Mouse (Mus musculus): ENCODE results near the gene Rpl23. TPM values are rescaled to one million over a fixed set of nuclear protein-coding genes. Genes with fewer than 3 reads are reported as not detected.
"Not testable (repeated sequence)": the region's sequence is repeated elsewhere in the genome, so short reads cannot be mapped to it uniquely, and the experiment has no call there.

Gene Rpl23
- polyA plus RNA-seq, 1 experiment, result 854 TPM

- no peak overlapping the region for H3K27ac ChIP-seq (ENCODE audit: insufficient read depth, low read depth, low read length)
Measured at GRCm38 (mm10) chr11:97737600-97737999, 44.6 kb downstream of the Rpl23 start.

GRCm38 (mm10) chr11:97736645-97737044, 45.6 kb downstream of the Rpl23 start:
- TF ChIP-seq CTCF (IDR thresholded peaks at IDR 0.05; ENCODE audit: low read depth, low read length) (no peak), POLR2A (IDR thresholded peaks at IDR 0.05; ENCODE audit: borderline replicate concordance, low read depth, low read length) (no peak)
- H3K4me1 ChIP-seq (ENCODE audit: control insufficient read depth, insufficient read depth, low read length), result peaks cover 14% of the 10 kb centered on the region
- H3K4me3 ChIP-seq (ENCODE audit: insufficient read depth, low read length), result no peak overlapping the region

More at GRCm38 (mm10) chr11:97737600-97737999, 44.6 kb downstream of the Rpl23 start:
- TF ChIP-seq CTCF (IDR thresholded peaks at IDR 0.05; ENCODE audit: low read depth, low read length), result no peak
- TF ChIP-seq POLR2A (IDR thresholded peaks at IDR 0.05; ENCODE audit: borderline replicate concordance, low read depth, low read length), result no peak
- Histone ChIP-seq H3K4me1 (ENCODE audit: control insufficient read depth, insufficient read depth, low read length) (peaks cover 20% of the 10 kb centered on the region), H3K4me3 (ENCODE audit: insufficient read depth, low read length) (no peak overlapping the region)

GRCm38 (mm10) chr11:97734810-97735209, 47.4 kb downstream of the Rpl23 start:
- not testable (repeated sequence) for H3K4me3 ChIP-seq (ENCODE audit: insufficient read depth, low read length); H3K4me1 ChIP-seq (ENCODE audit: control insufficient read depth, insufficient read depth, low read length); H3K27ac ChIP-seq (ENCODE audit: insufficient read depth, low read depth, low read length)

More at GRCm38 (mm10) chr11:97736645-97737044, 45.6 kb downstream of the Rpl23 start:
- H3K27ac ChIP-seq (ENCODE audit: insufficient read depth, low read depth, low read length), result no peak overlapping the region

GRCm38 (mm10) chr11:97733689-97734088, 48.5 kb downstream of the Rpl23 start:
- no peak overlapping the region for H3K27ac ChIP-seq (ENCODE audit: insufficient read depth, low read depth, low read length)
- H3K4me3 ChIP-seq (ENCODE audit: insufficient read depth, low read length), result no peak overlapping the region
- no peak for TF ChIP-seq CTCF (IDR thresholded peaks at IDR 0.05; ENCODE audit: low read depth, low read length)
- no peak for TF ChIP-seq POLR2A (IDR thresholded peaks at IDR 0.05; ENCODE audit: borderline replicate concordance, low read depth, low read length)
- peaks cover 11% of the 10 kb centered on the region for H3K4me1 ChIP-seq (ENCODE audit: control insufficient read depth, insufficient read depth, low read length)

GRCm38 (mm10) chr11:97728730-97729129, 53.5 kb downstream of the Rpl23 start:
- Histone ChIP-seq H3K4me3 (ENCODE audit: insufficient read depth, low read length) (no peak overlapping the region), H3K27ac (ENCODE audit: insufficient read depth, low read depth, low read length) (no peak overlapping the region), H3K4me1 (ENCODE audit: control insufficient read depth, insufficient read depth, low read length) (peaks cover 18% of the 10 kb centered on the region)
- TF ChIP-seq POLR2A (IDR thresholded peaks at IDR 0.05; ENCODE audit: borderline replicate concordance, low read depth, low read length), result no peak
- TF ChIP-seq CTCF (IDR thresholded peaks at IDR 0.05; ENCODE audit: low read depth, low read length), result no peak

- Histone ChIP-seq H3K27ac (ENCODE audit: insufficient read depth, low read depth, low read length) (no peak overlapping the region), H3K4me3 (ENCODE audit: insufficient read depth, low read length) (no peak overlapping the region), H3K4me1 (ENCODE audit: control insufficient read depth, insufficient read depth, low read length) (peaks cover 18% of the 10 kb centered on the region)
- no peak for TF ChIP-seq POLR2A (IDR thresholded peaks at IDR 0.05; ENCODE audit: borderline replicate concordance, low read depth, low read length)
- TF ChIP-seq CTCF (IDR thresholded peaks at IDR 0.05; ENCODE audit: low read depth, low read length), result no peak
Measured at GRCm38 (mm10) chr11:97728311-97728710, 53.9 kb downstream of the Rpl23 start.

Other genes starting within 250 kb of the Rpl23 start
- gene Srcin1, start 206.3 kb downstream of the Rpl23 start, polyA plus RNA-seq (2012; ENCODE audit: insufficient read depth, insufficient read length, missing spikeins), result not detected in 2 replicates
- gene Epop, start 152.7 kb downstream of the Rpl23 start, polyA plus RNA-seq (2012; ENCODE audit: insufficient read depth, insufficient read length, missing spikeins), result 2.5 and 3.0 TPM in 2 replicates
- gene Mllt6, start 119.0 kb downstream of the Rpl23 start, polyA plus RNA-seq (2012; ENCODE audit: insufficient read depth, insufficient read length, missing spikeins), result 40.4 and 48.7 TPM in 2 replicates
- gene Cisd3, start 96.6 kb downstream of the Rpl23 start, polyA plus RNA-seq (2012; ENCODE audit: insufficient read depth, insufficient read length, missing spikeins), result 45.2 and 50.2 TPM in 2 replicates
- gene Pcgf2, start 81.9 kb downstream of the Rpl23 start, polyA plus RNA-seq (2012; ENCODE audit: insufficient read depth, insufficient read length, missing spikeins), result 12.3 and 13.6 TPM in 2 replicates
- 125 and 142 TPM in 2 replicates for gene Psmb3, start 79.0 kb downstream of the Rpl23 start, polyA plus RNA-seq (2012; ENCODE audit: insufficient read depth, insufficient read length, missing spikeins)
- 25.3 and 26.0 TPM in 2 replicates for gene Pip4k2b, start 37.7 kb downstream of the Rpl23 start, polyA plus RNA-seq (2012; ENCODE audit: insufficient read depth, insufficient read length, missing spikeins)
- gene Cwc25, start 15.9 kb downstream of the Rpl23 start, polyA plus RNA-seq (2012; ENCODE audit: insufficient read depth, insufficient read length, missing spikeins), result 19.1 and 19.8 TPM in 2 replicates
- gene 1700001P01Rik, start 6.5 kb downstream of the Rpl23 start, polyA plus RNA-seq (2012; ENCODE audit: insufficient read depth, insufficient read length, missing spikeins), result not detected in 2 replicates
- gene Lasp1, start 16.6 kb upstream of the Rpl23 start, polyA plus RNA-seq (2012; ENCODE audit: insufficient read depth, insufficient read length, missing spikeins), result 194 and 201 TPM in 2 replicates
- gene B230217C12Rik, start 58.3 kb upstream of the Rpl23 start, polyA plus RNA-seq (2012; ENCODE audit: insufficient read depth, insufficient read length, missing spikeins), result 1.8 and 2.4 TPM in 2 replicates
- gene Fbxo47, start 101.7 kb upstream of the Rpl23 start, polyA plus RNA-seq (2012; ENCODE audit: insufficient read depth, insufficient read length, missing spikeins), result 0.67 and 1.5 TPM in 2 replicates
- gene Plxdc1, start 204.0 kb upstream of the Rpl23 start, polyA plus RNA-seq (2012; ENCODE audit: insufficient read depth, insufficient read length, missing spikeins), result 25.5 and 30.4 TPM in 2 replicates
- gene Arl5c, start 213.7 kb upstream of the Rpl23 start, polyA plus RNA-seq (2012; ENCODE audit: insufficient read depth, insufficient read length, missing spikeins), result 128 and 134 TPM in 2 replicates
- 9.6 and 9.7 TPM in 2 replicates for gene Cacnb1, start 240.6 kb upstream of the Rpl23 start, polyA plus RNA-seq (2012; ENCODE audit: insufficient read depth, insufficient read length, missing spikeins)
- 1,270 and 1,466 TPM in 2 replicates for gene Rpl19, start 244.3 kb upstream of the Rpl23 start, polyA plus RNA-seq (2012; ENCODE audit: insufficient read depth, insufficient read length, missing spikeins)

All from bone marrow macrophage, adult 2 months (primary cell).